Mouse (Mus musculus) forebrain, postnatal 0 days (tissue): ENCODE results near the gene Spp1. TPM values are rescaled to one million over a fixed set of nuclear protein-coding genes. Genes with fewer than 3 reads are reported as not detected.

Experiments used
- ATAC-seq: fragments of 200-750 bp; cut with Nextera tagmentation; 2 replicates; pipeline ENCODE4 v1.8.0; 2017; ENCODE audit warnings: mild to moderate bottlenecking, moderate library complexity
- DNase-seq: peaks from one replicate; pipeline ENCODE4 v3.0.0-alpha.2; 2015
- H3K27ac ChIP-seq: fragments of 300-500 bp; sonication (generic); 2 replicates; pipeline ENCODE4 v1.5.1; 2014; ENCODE audit warnings: low read depth, mild to moderate bottlenecking, antibody characterized with exemption, low read length, moderate library complexity, mixed read lengths
- H3K27me3 ChIP-seq: fragments of 300-500 bp; sonication (generic); 2 replicates; pipeline ENCODE4 v1.6.1; 2014; ENCODE audit warnings: mild to moderate bottlenecking, low read length, mixed read lengths; ENCODE audit not compliant: insufficient read depth
- H3K36me3 ChIP-seq: fragments of 300-500 bp; sonication (generic); 2 replicates; pipeline ENCODE4 v1.6.1; 2014; ENCODE audit warnings: mild to moderate bottlenecking, moderate library complexity; ENCODE audit not compliant: insufficient read depth
- H3K4me1 ChIP-seq: fragments of 300-500 bp; sonication (generic); 2 replicates; pipeline ENCODE4 v1.6.1; 2014; ENCODE audit warnings: antibody characterized with exemption; ENCODE audit not compliant: insufficient read depth
- H3K4me2 ChIP-seq: fragments of 300-500 bp; sonication (generic); 2 replicates; pipeline ENCODE4 v1.6.1; 2014; ENCODE audit warnings: low read depth, mild to moderate bottlenecking, moderate library complexity
- H3K4me3 ChIP-seq: fragments of 300-500 bp; sonication (generic); 2 replicates; pipeline ENCODE4 v1.5.1; 2014; ENCODE audit warnings: low read depth, low read length, mixed read lengths
- H3K9ac ChIP-seq: fragments of 300-500 bp; sonication (generic); 2 replicates; pipeline ENCODE4 v1.6.1; 2014; ENCODE audit warnings: mild to moderate bottlenecking
- H3K9me3 ChIP-seq: fragments of 300-500 bp; sonication (generic); 2 replicates; pipeline ENCODE4 v1.6.1; 2016; ENCODE audit warnings: low read length
- CTCF ChIP-seq: sonication (generic); IDR thresholded peaks from 2 replicates; pipeline ENCODE4 v1.5.1; 2016; ENCODE audit warnings: antibody characterized with exemption, control low read depth, low read depth
- WGBS: fragments of 180-500 bp; shearing (Covaris S2); extraction: QIAGEN DNeasy Blood & Tissue Kit; methylation state at CpG from one replicate; pipeline ENCODE4 v1.1.7; 2014; 5-methylcytosine and 5-hydroxymethylcytosine counted together
- polyA plus RNA-seq: library from polyadenylated mRNA; unstranded; fragments of >200 nt; fragmentation: Nextera tagmentation; extraction: Ambion mirVana; gene quantifications from 2 replicates; pipeline ENCODE4 v1.2.1, GENCODE M21; 2015
- total RNA-seq: library from RNA; depleted of rRNA; stranded (reverse); fragments of >200 nt; gene quantifications from 2 replicates; pipeline ENCODE4 v1.2.3, GENCODE M21; 2014

Spp1 gene
- total and polyA plus RNA-seq, 2 experiments from 2014 or later = 67.8 to 80.6 TPM

DNA sequence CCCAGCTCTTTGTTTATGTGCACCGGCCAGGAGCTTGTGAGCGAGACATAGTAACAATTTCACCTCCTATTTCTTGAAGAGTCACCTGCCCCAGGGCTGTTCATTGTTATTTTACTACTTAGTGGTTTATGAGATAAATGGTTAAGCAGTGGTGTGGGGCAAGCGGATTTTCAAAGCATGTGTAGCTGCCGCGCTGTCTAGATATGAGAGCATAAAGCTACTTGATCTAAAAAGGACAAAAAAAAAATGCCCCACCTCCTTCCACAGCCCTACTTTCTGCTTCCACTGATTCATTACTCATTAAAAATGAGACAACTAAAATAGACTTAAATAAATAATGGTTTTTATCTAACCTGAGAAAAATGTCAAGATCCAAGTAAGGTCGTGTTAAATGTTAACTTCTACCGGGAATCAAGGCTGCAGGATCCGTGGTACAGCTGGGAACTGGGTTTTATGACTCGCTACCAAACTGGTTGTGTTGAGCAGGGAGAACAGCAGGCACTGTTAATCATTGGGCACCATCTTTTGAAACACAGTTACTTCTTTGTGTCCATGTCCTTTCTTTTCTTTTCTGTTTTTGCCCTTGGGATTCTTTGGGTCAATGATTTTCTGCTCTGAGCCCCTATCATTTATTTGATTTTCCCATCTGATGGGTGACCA lies 35.5 kb upstream of the Spp1 start:
- Histone ChIP-seq H3K27me3 (no peaks in the 10 kb centered on the region), H3K9ac (no peak overlapping the region), H3K9me3 (no peaks in the 10 kb centered on the region), H3K4me3 (no peak overlapping the region), H3K4me1 (peaks cover 3% of the 10 kb centered on the region), H3K27ac (no peak overlapping the region), H3K4me2 (no peak overlapping the region), H3K36me3 (no peaks in the 10 kb centered on the region)
- TF ChIP-seq CTCF = no peak
- DNase-seq = no peak
- 58% methylated on average over 9 of the region's 9 CpGs for WGBS
- ATAC-seq = no peak

DNA sequence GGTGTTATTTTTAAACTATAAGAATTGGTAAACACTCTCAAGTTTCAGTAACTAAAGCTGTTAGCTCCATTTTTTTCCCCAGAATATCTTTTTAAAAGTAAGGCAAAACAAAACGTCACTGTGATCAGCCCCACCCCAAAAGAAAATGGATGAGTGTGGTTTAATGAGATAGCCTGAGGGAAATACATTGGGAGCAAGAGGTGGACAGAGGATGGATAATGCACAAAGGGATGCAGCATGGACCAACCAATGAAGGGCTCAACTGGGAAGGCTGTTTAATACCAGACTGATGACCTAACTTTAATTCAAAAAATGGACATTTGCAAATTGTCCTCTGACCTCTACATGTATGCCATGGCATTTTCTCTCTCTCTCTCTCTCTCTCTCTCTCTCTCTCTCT lies 34.9 kb upstream of the Spp1 start:
- Histone ChIP-seq H3K4me2 (no peak overlapping the region), H3K36me3 (no peaks in the 10 kb centered on the region), H3K4me1 (peaks cover 6% of the 10 kb centered on the region), H3K27me3 (no peaks in the 10 kb centered on the region), H3K9ac (no peak overlapping the region), H3K27ac (no peak overlapping the region), H3K4me3 (no peak overlapping the region), H3K9me3 (no peaks in the 10 kb centered on the region)
- ATAC-seq (no peak), DNase-seq (no peak)
- no peak for TF ChIP-seq CTCF
- 25% methylated on average over 1 of the region's 1 CpGs for WGBS

DNA sequence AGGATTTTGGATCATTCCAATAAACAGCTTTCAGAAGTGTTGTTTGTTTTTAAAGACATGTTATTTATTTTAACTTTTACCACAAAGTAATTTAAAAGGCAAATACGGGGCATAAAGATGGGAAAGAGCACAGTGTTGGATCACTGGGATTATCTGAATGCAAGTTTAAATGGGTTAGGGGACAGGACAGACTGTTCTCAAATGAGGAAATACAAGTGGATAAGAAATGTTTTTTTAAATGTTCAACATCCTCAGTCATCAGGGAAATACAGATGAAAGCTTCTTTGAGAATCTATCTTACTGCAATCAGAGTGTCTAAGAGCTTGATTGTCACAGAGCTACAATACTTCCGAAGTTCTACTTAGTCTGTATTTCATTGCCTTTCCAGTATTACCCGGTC lies 32.3 kb upstream of the Spp1 start:
- WGBS = 68% methylated on average over 3 of the region's 3 CpGs
- no peak overlapping the region for H3K27ac ChIP-seq
- ATAC-seq (no peak), DNase-seq (no peak)
- peaks cover 6% of the 10 kb centered on the region for H3K4me1 ChIP-seq
- H3K36me3 ChIP-seq = no peaks in the 10 kb centered on the region
- H3K9ac ChIP-seq = no peak overlapping the region
- no peaks in the 10 kb centered on the region for H3K9me3 ChIP-seq
- H3K4me2 ChIP-seq = no peak overlapping the region
- no peak overlapping the region for H3K4me3 ChIP-seq
- TF ChIP-seq CTCF = no peak
- H3K27me3 ChIP-seq = no peaks in the 10 kb centered on the region

DNA sequence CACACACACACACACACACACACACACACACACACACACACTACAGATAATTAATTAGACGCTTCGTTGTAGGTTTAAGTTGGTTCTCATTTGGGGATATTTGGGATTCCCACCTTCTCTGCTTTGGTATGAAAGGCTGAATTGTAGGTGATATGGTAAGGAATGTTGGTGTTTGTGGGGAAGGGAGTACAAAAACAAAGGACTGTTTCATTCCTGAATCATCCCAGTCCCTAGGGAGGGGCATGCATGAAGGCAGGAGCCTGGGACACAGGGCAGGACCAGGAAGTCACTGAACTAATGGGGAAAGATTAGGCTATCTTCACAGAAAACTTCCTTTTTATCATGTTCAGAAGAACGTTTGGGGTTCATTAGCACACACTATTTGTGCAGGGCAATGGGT lies 31.6 kb upstream of the Spp1 start:
- no peak overlapping the region for H3K4me2 ChIP-seq
- H3K9ac ChIP-seq = no peak overlapping the region
- TF ChIP-seq CTCF = no peak
- DNase-seq (no peak), ATAC-seq (no peak)
- no peak overlapping the region for H3K27ac ChIP-seq
- no peak overlapping the region for H3K4me3 ChIP-seq
- H3K9me3 ChIP-seq = no peaks in the 10 kb centered on the region
- WGBS = 71% methylated on average over 3 of the region's 3 CpGs
- no peaks in the 10 kb centered on the region for H3K27me3 ChIP-seq
- H3K36me3 ChIP-seq = no peaks in the 10 kb centered on the region
- H3K4me1 ChIP-seq = peaks cover 6% of the 10 kb centered on the region

- WGBS = 30% methylated on average over 7 of the region's 7 CpGs
- H3K27ac ChIP-seq = no peak overlapping the region
- DNase-seq (no peak), ATAC-seq (peak; percentile 18; the same call in 1 of the 2 replicates)
- no peak for TF ChIP-seq CTCF
- H3K9me3 ChIP-seq = no peaks in the 10 kb centered on the region
- H3K27me3 ChIP-seq = no peaks in the 10 kb centered on the region
- H3K4me3 ChIP-seq = no peak overlapping the region
- peaks cover 6% of the 10 kb centered on the region for H3K4me1 ChIP-seq
- H3K4me2 ChIP-seq = no peak overlapping the region
- no peak overlapping the region for H3K9ac ChIP-seq
- no peaks in the 10 kb centered on the region for H3K36me3 ChIP-seq
Observed at GRCm38 (mm10) chr5:104404551-104404950, 30.4 kb upstream of the Spp1 start.

DNA sequence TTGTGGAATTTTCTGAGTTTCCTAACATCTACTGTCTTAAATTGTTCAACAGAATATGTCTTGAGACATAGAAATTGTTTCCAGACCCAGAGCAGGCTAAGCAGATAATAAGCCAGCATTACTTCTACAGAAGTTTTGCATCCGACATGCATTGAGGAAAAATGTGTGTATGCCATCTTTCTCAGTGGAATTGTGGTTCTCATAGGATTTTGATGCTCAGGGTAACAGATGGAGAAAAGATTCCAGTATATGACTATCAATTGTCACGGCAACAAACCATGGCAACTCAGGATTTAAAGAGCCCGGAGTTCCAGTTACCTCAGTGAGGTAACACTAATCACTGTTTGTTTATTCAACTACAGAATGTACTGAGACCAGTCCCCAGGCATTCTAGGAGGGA lies 29.9 kb upstream of the Spp1 start:
- Histone ChIP-seq H3K4me2 (no peak overlapping the region), H3K36me3 (no peaks in the 10 kb centered on the region), H3K27ac (no peak overlapping the region), H3K9ac (no peak overlapping the region), H3K9me3 (no peaks in the 10 kb centered on the region), H3K4me1 (peaks cover 6% of the 10 kb centered on the region), H3K4me3 (no peak overlapping the region), H3K27me3 (no peaks in the 10 kb centered on the region)
- no peak for TF ChIP-seq CTCF
- 57% methylated on average over 3 of the region's 3 CpGs for WGBS
- DNase-seq = peak; percentile 7
- ATAC-seq = no peak

DNA sequence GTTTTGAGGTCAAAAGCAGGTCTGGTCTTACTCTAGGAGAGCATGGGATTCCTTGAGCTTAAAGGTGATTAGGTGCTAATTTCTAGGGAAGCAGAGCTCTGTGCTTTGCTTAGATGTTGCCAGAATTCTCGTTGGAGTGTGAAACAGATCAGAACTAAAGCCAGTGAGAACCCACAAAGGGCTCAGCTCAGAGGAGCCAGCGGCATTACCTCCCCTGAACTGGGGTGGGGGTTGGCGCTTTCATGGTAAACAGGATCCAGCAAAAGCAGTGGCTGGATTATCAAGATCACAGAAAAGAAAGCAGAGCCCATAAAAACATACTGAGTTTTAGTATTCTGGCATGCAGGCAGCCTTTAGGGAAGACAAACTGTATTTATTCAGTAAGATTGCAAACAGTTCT lies 28.2 kb upstream of the Spp1 start:
- TF ChIP-seq CTCF = no peak
- Histone ChIP-seq H3K9me3 (no peaks in the 10 kb centered on the region), H3K36me3 (no peaks in the 10 kb centered on the region), H3K9ac (no peak overlapping the region), H3K27ac (no peak overlapping the region), H3K27me3 (no peaks in the 10 kb centered on the region), H3K4me2 (no peak overlapping the region), H3K4me3 (no peak overlapping the region), H3K4me1 (peaks cover 6% of the 10 kb centered on the region)
- ATAC-seq = no peak
- 8% methylated on average over 3 of the region's 3 CpGs for WGBS
- no peak for DNase-seq
